Mouse (Mus musculus) neutrophil, adult 5-6 weeks (primary cell): ENCODE measurements around the gene Gm9857. TPM values are rescaled to one million over a fixed set of nuclear protein-coding genes. Genes with fewer than 3 reads are reported as not detected.

Experiments
- total RNA-seq: library from RNA; stranded (forward); fragments of 200-1000 nt; gene quantifications from 2 replicates; pipeline ENCODE4 v1.2.3, GENCODE M21; 2017

Gm9857 gene
- total RNA-seq, 1 experiment from 2014 or later, result not detected

Other genes with a start within 250 kb of the Gm9857 start
- 1.6 and 1.7 TPM in 2 replicates for gene Gpsm2, start 218.1 kb downstream of the Gm9857 start, total RNA-seq
- gene Aknad1, start 200.8 kb downstream of the Gm9857 start, total RNA-seq, result not detected in 2 replicates
- gene Stxbp3, start 99.9 kb downstream of the Gm9857 start, total RNA-seq, result 108 and 112 TPM in 2 replicates
- gene Fndc7, start 50.4 kb downstream of the Gm9857 start, total RNA-seq, result 0.47 and 0.74 TPM in 2 replicates
- gene Prpf38b, start 28.7 kb downstream of the Gm9857 start, total RNA-seq, result 333 and 503 TPM in 2 replicates
- gene Henmt1, start 572 bp downstream of the Gm9857 start, total RNA-seq, result 0.37 TPM in 1 of 2 replicates, not detected in the other
- 19.4 and 22.7 TPM in 2 replicates for gene Fam102b, start 87.2 kb upstream of the Gm9857 start, total RNA-seq
- not detected in 2 replicates for gene Slc25a54, start 140.0 kb upstream of the Gm9857 start, total RNA-seq
- gene Slc25a24, start 182.7 kb upstream of the Gm9857 start, total RNA-seq, result 17.8 and 20.9 TPM in 2 replicates